ENCODE assay signal across 8 mouse cellular contexts in the genomic region with DNA sequence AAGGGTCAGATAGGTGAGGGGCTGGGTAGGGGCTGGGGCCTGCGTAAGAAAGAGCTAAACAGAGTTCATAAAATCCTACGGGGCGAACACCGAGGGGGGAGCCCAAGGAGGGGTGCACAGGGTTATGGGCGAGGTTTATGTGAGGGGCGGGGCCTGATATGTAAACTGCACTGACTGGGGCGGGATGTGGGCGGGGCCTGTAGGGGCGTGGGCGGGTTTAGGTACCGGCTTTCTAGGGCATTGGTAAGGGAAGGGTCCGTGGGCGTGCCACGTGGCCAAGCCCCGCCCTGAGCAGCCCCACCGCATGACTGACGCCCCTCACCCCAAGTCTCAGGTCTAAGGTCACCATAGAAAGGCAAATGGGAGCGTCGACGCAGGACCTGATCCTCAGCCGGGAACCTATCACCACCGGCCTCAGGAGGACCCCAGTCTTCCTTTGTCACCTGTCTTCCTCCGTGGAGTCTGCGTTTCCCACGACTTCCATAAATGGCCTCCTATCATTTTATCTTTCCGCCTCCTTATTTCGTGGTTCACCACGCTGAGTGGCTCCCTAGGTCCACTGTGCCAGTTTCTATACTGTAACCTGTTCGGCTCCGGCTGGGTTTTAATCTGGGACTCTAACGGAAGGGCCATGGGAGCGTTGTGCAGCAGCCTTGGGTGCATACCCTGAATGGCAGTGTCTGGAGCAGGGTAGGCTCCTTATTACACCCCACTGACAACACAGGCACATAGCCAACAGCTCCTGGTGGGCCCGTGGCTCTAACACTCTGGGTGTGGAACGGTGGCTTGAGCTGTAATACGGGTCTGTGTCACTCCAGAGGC. TPM values are rescaled to one million over a fixed set of nuclear protein-coding genes. Genes with fewer than 3 reads are reported as not detected.
A peak's percentile ranks its signal among the peaks of the same experiment; 100 is the strongest.
DNase-seq lines count a peak whose midpoint lies in the region; ATAC-seq and TF ChIP-seq lines count a peak whose summit lies in the region.

No protein-coding gene starts in this region.

- H3K27me3 ChIP-seq in kidney, embryonic 16.5 days (ENCODE audit: insufficient read depth, low read length): no peaks in the 10 kb centered on the region
- no peaks in the 10 kb centered on the region for H3K27me3 ChIP-seq in liver, adult 2 months (ENCODE audit: control insufficient read depth, insufficient read depth, low read length)
- H3K27me3 ChIP-seq in midbrain, postnatal 0 days (ENCODE audit: insufficient read depth, low read length): no peaks in the 10 kb centered on the region

- 6% methylated on average over 35 of the region's 35 CpGs for WGBS in kidney, embryonic 16.5 days
- WGBS in liver, adult 2 months: 4% methylated on average over 35 of the region's 35 CpGs
- 4% methylated on average over 30 of the region's 35 CpGs for WGBS in midbrain, postnatal 0 days

- peaks cover 4% of the 10 kb centered on the region; the same call in 1 of the 2 replicates for H3K9me3 ChIP-seq in kidney, embryonic 16.5 days (ENCODE audit: low read length)
- no peaks in the 10 kb centered on the region for H3K9me3 ChIP-seq in midbrain, postnatal 0 days (ENCODE audit: low read length)

- peak overlapping the region; percentile 74 for H3K4me3 ChIP-seq in kidney, embryonic 16.5 days (ENCODE audit: low read length)
- peak overlapping the region; percentile 86 for H3K4me3 ChIP-seq in liver, adult 2 months (ENCODE audit: insufficient read depth, low read depth, low read length)
- peak overlapping the region; percentile 53 for H3K4me3 ChIP-seq in midbrain, postnatal 0 days (ENCODE audit: low read depth, low read length)

- no peak for TF ChIP-seq CTCF in liver, adult 2 months (IDR thresholded peaks at IDR 0.05; ENCODE audit: low read depth, low read length)
- TF ChIP-seq CTCF in midbrain, postnatal 0 days (IDR thresholded peaks at IDR 0.05): no peak

- peaks cover 17% of the 10 kb centered on the region; the same call in 1 of the 2 replicates for H3K4me1 ChIP-seq in kidney, embryonic 16.5 days (ENCODE audit: insufficient read depth, low read length)
- H3K4me1 ChIP-seq in liver, adult 2 months (ENCODE audit: control insufficient read depth, insufficient read depth, low read length): peaks cover 26% of the 10 kb centered on the region
- H3K4me1 ChIP-seq in midbrain, postnatal 0 days (ENCODE audit: insufficient read depth, low read length): peaks cover 7% of the 10 kb centered on the region; the same call in 1 of the 2 replicates

- peak overlapping the region; percentile 71; the same call in 1 of the 2 replicates for H3K9ac ChIP-seq in kidney, embryonic 16.5 days (replicated peaks; ENCODE audit: low read length)
- peak overlapping the region; percentile 35 for H3K9ac ChIP-seq in liver, adult 2 months (ENCODE audit: low read depth, low read length)
- peak overlapping the region; percentile 81 for H3K9ac ChIP-seq in midbrain, postnatal 0 days (replicated peaks; ENCODE audit: low read length, poor library complexity, severe bottlenecking)

- no peak overlapping the region for H3K27ac ChIP-seq in kidney, embryonic 16.5 days (ENCODE audit: low read length)
- H3K27ac ChIP-seq in liver, adult 2 months (replicated peaks; ENCODE audit: insufficient read depth, low read depth, low read length): peak overlapping the region; percentile 1; the same call in 1 of the 2 replicates
- H3K27ac ChIP-seq in midbrain, postnatal 0 days (ENCODE audit: low read depth, low read length): peak overlapping the region; percentile 80

- H3K36me3 ChIP-seq in kidney, embryonic 16.5 days (ENCODE audit: insufficient read depth, low read length): no peaks in the 10 kb centered on the region
- H3K36me3 ChIP-seq in liver, adult 2 months (ENCODE audit: control insufficient read depth, insufficient read depth, low read length): no peaks in the 10 kb centered on the region
- H3K36me3 ChIP-seq in midbrain, postnatal 0 days (ENCODE audit: insufficient read depth, low read length): peaks cover 5% of the 10 kb centered on the region

- peaks cover 3% of the 10 kb centered on the region; the same call in 1 of the 2 replicates for H3K79me2 ChIP-seq in liver, adult 2 months (ENCODE audit: control insufficient read depth, insufficient read depth, low read length)

- TF ChIP-seq POLR2A in liver, adult 2 months (IDR thresholded peaks at IDR 0.05; ENCODE audit: extremely low read depth, insufficient read depth, low read length): no peak

- H3K4me2 ChIP-seq in kidney, embryonic 16.5 days (replicated peaks; ENCODE audit: low read depth, low read length): peak overlapping the region; percentile 90
- peak overlapping the region; percentile 70 for H3K4me2 ChIP-seq in midbrain, postnatal 0 days (ENCODE audit: low read depth, low read length, poor library complexity, severe bottlenecking)

- ATAC-seq in kidney, embryonic 16.5 days (ENCODE audit: low FRiP score, low TSS enrichment): peak; percentile 81
- ATAC-seq in midbrain, postnatal 0 days (ENCODE audit: low FRiP score): peak; percentile 86

- peak; percentile 35 for DNase-seq in ovary, postnatal 36 days (ENCODE audit: low spot score)
- DNase-seq in ovary, postnatal 10 days (ENCODE audit: low spot score): no peak
- DNase-seq in cerebellum, postnatal 25 days: peak; percentile 67 to 80
- peak; percentile 78 to 81 for DNase-seq in frontal cortex, postnatal 10 days (ENCODE audit: low spot score in 2 of 2)
- DNase-seq in liver, adult 2 months (ENCODE audit: extremely low read depth, low read depth, low spot score): peak; percentile 67
- DNase-seq in midbrain, postnatal 0 days (ENCODE audit: low spot score): peak; percentile 93
- peak; percentile 16 to 29 for DNase-seq in thymus, postnatal 36 days

RNA-seq across cellular contexts. Expression of a gene that starts 0.8 kb away (rescaled TPM):
- polyA plus RNA-seq in kidney, embryonic 16.5 days (2015; fragmentation: Nextera tagmentation; extraction: Ambion mirVana): 4.6 and 4.9 TPM in 2 replicates
- 20.9 and 26.7 TPM in 2 replicates for total RNA-seq in liver, adult 2 months (2014; rRNA removed)
- 57.0 and 64.1 TPM in 2 replicates for polyA plus RNA-seq in liver, adult 2 months (2012; rRNA removed)
- total RNA-seq in midbrain, postnatal 0 days (2014; rRNA removed): 36.1 and 39.6 TPM in 2 replicates
- 29.7 and 29.9 TPM in 2 replicates for polyA plus RNA-seq in midbrain, postnatal 0 days (2015; fragmentation: Nextera tagmentation; extraction: Ambion mirVana)

RNA-seq across cellular contexts. Expression of a gene that starts 41.3 kb away (rescaled TPM):
- polyA plus RNA-seq in kidney, embryonic 16.5 days (2015; fragmentation: Nextera tagmentation; extraction: Ambion mirVana): not detected in 2 replicates
- total RNA-seq in liver, adult 2 months (2014; rRNA removed): not detected in 2 replicates
- not detected in 2 replicates for polyA plus RNA-seq in liver, adult 2 months (2012; rRNA removed)
- total RNA-seq in midbrain, postnatal 0 days (2014; rRNA removed): not detected in 2 replicates
- not detected in 2 replicates for polyA plus RNA-seq in midbrain, postnatal 0 days (2015; fragmentation: Nextera tagmentation; extraction: Ambion mirVana)

RNA-seq across cellular contexts. Expression of a gene that starts 50.4 kb away (rescaled TPM):
- polyA plus RNA-seq in kidney, embryonic 16.5 days (2015; fragmentation: Nextera tagmentation; extraction: Ambion mirVana): not detected in 2 replicates
- total RNA-seq in liver, adult 2 months (2014; rRNA removed): not detected in 2 replicates
- polyA plus RNA-seq in liver, adult 2 months (2012; rRNA removed): not detected in 2 replicates
- not detected in 2 replicates for total RNA-seq in midbrain, postnatal 0 days (2014; rRNA removed)
- not detected in 2 replicates for polyA plus RNA-seq in midbrain, postnatal 0 days (2015; fragmentation: Nextera tagmentation; extraction: Ambion mirVana)

RNA-seq across cellular contexts. Expression of a gene that starts 56.5 kb away (rescaled TPM):
- not detected in 2 replicates for polyA plus RNA-seq in kidney, embryonic 16.5 days (2015; fragmentation: Nextera tagmentation; extraction: Ambion mirVana)
- total RNA-seq in liver, adult 2 months (2014; rRNA removed): not detected in 2 replicates
- polyA plus RNA-seq in liver, adult 2 months (2012; rRNA removed): not detected in 2 replicates
- total RNA-seq in midbrain, postnatal 0 days (2014; rRNA removed): not detected in 2 replicates
- not detected in 2 replicates for polyA plus RNA-seq in midbrain, postnatal 0 days (2015; fragmentation: Nextera tagmentation; extraction: Ambion mirVana)
